Mouse (Mus musculus): Measurements from ENCODE around the gene Snx21. TPM values are rescaled to one million over a fixed set of nuclear protein-coding genes. Genes with fewer than 3 reads are reported as not detected.

The Snx21 gene
- polyA plus RNA-seq, 1 experiment from 2014 or later, result 16.0 TPM

DNA sequence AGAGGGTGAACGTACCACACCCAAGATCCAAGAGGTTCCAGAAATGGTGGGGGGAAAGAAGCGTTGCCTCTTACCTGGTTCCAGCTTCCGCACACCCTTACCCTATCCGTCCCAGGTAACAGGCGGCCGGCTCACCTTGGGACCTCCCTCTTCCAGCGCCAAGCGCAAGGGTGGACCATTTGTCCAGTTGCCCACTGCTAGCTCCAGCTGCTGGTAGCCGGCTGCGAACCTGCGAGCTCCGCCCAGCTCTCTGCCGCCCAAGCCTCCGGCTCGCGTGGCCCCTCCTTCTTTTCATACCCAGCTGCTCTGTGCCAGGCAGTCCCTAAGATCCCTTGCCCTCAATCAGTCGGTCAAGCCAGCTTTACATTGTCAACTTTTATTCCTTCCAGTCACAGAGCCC lies 8.8 kb upstream of the Snx21 start:
- Histone ChIP-seq H3K27ac (ENCODE audit: low read depth, low read length) (no peak overlapping the region), H3K9me3 (ENCODE audit: control insufficient read depth, low read length) (no peaks in the 10 kb centered on the region), H3K9ac (ENCODE audit: low read depth, low read length) (no peak overlapping the region), H3K27me3 (ENCODE audit: control insufficient read depth, insufficient read depth, low read length) (no peaks in the 10 kb centered on the region), H3K4me2 (replicated peaks; ENCODE audit: low read depth, low read length) (no peak overlapping the region), H3K36me3 (ENCODE audit: control insufficient read depth, insufficient read depth, low read length) (peaks cover 16% of the 10 kb centered on the region), H3K4me3 (ENCODE audit: low read length) (no peak overlapping the region), H3K4me1 (ENCODE audit: control insufficient read depth, insufficient read depth, low read length) (peaks cover 5% of the 10 kb centered on the region; the same call in 1 of the 2 replicates)
- 65% methylated on average over 17 of the region's 17 CpGs for WGBS
- ATAC-seq (ENCODE audit: low FRiP score, low TSS enrichment), result no peak

DNA sequence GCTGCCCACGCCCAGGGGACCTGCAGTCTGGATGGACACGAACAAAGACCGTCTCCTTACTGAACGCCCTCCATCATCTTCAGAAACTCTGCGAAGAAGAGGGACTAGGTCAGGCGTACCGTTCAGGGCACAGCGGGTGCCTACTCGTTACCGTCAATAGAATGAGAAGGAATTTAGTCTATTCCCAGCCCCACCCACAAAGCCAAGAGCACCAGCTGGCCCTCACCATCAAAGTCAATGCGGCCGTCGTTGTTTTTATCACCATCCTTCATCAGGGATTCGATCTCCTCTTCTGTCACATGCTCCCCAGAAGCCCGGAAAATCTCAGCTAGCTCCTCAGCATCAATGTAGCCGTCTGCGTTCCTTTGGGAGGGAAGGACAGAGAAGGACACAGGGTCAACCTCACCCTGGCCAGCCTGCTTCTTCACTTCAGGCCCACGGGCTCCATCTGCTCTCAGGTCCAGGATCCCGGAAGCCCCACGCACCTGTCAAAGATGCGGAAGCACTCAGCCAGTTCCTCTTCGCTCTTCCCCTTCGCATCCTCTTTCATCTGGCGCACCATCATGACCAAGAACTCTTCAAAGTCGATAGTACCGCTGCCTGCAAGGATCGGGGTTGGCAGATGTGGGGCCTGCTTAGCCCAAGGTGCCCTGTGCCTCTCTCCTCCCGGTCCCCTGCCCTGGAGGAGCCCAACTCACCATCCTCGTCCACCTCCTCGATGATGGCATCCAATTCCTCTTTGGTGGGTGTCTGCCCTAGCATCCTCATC lies 8.2 kb upstream of the Snx21 start:
- H3K4me1 ChIP-seq (ENCODE audit: control insufficient read depth, insufficient read depth, low read length), result no peaks in the 10 kb centered on the region

DNA sequence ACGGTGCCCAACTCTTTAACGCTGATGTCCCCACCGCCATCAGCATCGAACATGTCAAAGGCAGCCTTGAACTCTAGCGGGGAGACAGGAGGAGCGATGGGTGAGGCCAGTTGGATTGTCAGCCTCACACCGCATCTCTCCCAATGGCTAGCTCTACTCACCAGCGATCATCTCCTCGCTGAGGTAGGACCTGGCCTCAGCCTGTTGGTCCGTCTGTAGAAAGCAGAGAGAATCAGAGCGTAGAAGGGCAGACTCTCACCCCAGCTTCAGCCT lies 7.7 kb upstream of the Snx21 start:
- Histone ChIP-seq H3K27ac (ENCODE audit: low read depth, low read length) (no peak overlapping the region), H3K27me3 (ENCODE audit: control insufficient read depth, insufficient read depth, low read length) (no peaks in the 10 kb centered on the region), H3K4me2 (replicated peaks; ENCODE audit: low read depth, low read length) (no peak overlapping the region), H3K36me3 (ENCODE audit: control insufficient read depth, insufficient read depth, low read length) (peaks cover 5% of the 10 kb centered on the region; the same call in 1 of the 2 replicates), H3K9me3 (ENCODE audit: control insufficient read depth, low read length) (no peaks in the 10 kb centered on the region), H3K4me3 (ENCODE audit: low read length) (no peak overlapping the region), H3K9ac (ENCODE audit: low read depth, low read length) (no peak overlapping the region), H3K4me1 (ENCODE audit: control insufficient read depth, insufficient read depth, low read length) (no peaks in the 10 kb centered on the region)
- 94% methylated on average over 11 of the region's 11 CpGs for WGBS
- no peak for ATAC-seq (ENCODE audit: low FRiP score, low TSS enrichment)

More for the DNA sequence above, 8.2 kb upstream of the Snx21 start:
- no peak overlapping the region for H3K4me3 ChIP-seq (ENCODE audit: low read length)
- WGBS, result 83% methylated on average over 30 of the region's 30 CpGs
- no peak for ATAC-seq (ENCODE audit: low FRiP score, low TSS enrichment)
- H3K27me3 ChIP-seq (ENCODE audit: control insufficient read depth, insufficient read depth, low read length), result no peaks in the 10 kb centered on the region
- H3K27ac ChIP-seq (ENCODE audit: low read depth, low read length), result no peak overlapping the region
- no peak overlapping the region for H3K9ac ChIP-seq (ENCODE audit: low read depth, low read length)
- peaks cover 10% of the 10 kb centered on the region; the same call in 1 of the 2 replicates for H3K36me3 ChIP-seq (ENCODE audit: control insufficient read depth, insufficient read depth, low read length)
- H3K4me2 ChIP-seq (replicated peaks; ENCODE audit: low read depth, low read length), result no peak overlapping the region
- H3K9me3 ChIP-seq (ENCODE audit: control insufficient read depth, low read length), result no peaks in the 10 kb centered on the region

DNA sequence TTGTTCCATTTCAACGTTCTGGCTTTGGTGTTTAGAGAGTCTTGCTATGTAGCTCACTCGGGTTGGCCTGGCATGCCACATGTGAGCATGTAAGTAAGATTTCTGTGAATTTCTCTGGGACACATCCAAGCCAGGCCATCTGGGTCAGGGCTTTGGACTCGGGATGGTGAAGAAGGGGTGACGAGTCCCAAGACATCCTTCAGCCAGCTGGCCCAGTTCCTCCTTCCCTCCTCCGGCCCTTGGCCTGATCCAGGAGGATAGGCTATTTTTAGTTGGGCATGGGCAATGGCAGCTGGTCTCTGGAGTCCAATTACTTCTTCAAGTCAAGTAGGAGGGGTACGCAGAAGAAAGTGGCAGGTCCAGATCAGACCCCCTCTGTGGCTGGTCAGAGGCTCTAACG lies 6.8 kb upstream of the Snx21 start:
- no peak for ATAC-seq (ENCODE audit: low FRiP score, low TSS enrichment)

DNA sequence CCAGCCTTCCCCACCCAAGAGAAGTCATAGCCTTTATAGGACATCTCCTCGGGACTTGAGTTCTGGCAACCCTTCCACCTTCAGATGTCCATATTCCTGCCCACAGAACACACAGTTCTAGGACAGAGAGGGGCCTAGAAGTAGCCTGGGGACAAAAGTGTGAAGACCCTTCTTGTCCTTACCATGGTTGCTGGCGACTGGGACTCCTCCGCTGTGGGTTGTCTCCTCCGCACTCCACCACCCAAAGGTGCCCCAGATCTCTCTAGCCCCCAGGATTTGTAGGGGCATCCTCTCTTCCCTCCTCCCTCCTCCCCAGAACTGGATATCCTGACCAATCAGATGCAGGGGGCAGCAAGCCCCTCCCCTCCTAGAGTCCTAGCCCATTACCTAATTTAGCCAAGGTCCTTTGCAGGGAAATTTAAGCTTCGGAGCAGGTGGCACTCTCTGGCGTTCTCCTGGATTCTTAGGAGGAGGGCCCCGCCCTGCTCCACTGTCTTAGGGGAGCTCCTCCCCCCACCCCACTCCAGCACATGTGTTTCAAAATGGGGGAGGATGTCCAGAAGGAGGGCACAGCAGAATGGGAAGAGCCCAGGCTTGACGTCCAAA lies 6.0 kb upstream of the Snx21 start, which contains the start of gene Tnnc2:
Tnnc2 (minus strand) TSS at position 487 of the 606 bp plus-strand sequence.
- ATAC-seq (ENCODE audit: low FRiP score, low TSS enrichment), result no peak
- Histone ChIP-seq H3K9ac (ENCODE audit: low read depth, low read length) (no peak within 1 kb of the TSS), H3K4me1 (ENCODE audit: control insufficient read depth, insufficient read depth, low read length) (peaks cover under 1% of the 10 kb centered on the region; the same call in 1 of the 2 replicates), H3K27me3 (ENCODE audit: control insufficient read depth, insufficient read depth, low read length) (no peaks in the 10 kb centered on the region), H3K4me3 (ENCODE audit: low read length) (no peak within 1 kb of the TSS), H3K9me3 (ENCODE audit: control insufficient read depth, low read length) (no peaks in the 10 kb centered on the region), H3K27ac (ENCODE audit: low read depth, low read length) (no peak within 1 kb of the TSS), H3K4me2 (replicated peaks; ENCODE audit: low read depth, low read length) (no peak within 1 kb of the TSS), H3K36me3 (ENCODE audit: control insufficient read depth, insufficient read depth, low read length) (no peaks in the 10 kb centered on the region)
- WGBS, result 68% methylated on average over 8 of the region's 8 CpGs

More for the DNA sequence above, 6.8 kb upstream of the Snx21 start:
- no peak overlapping the region for H3K9ac ChIP-seq (ENCODE audit: low read depth, low read length)
- no peaks in the 10 kb centered on the region for H3K9me3 ChIP-seq (ENCODE audit: control insufficient read depth, low read length)
- no peaks in the 10 kb centered on the region for H3K27me3 ChIP-seq (ENCODE audit: control insufficient read depth, insufficient read depth, low read length)
- WGBS, result 74% methylated on average over 7 of the region's 7 CpGs
- no peak overlapping the region for H3K4me2 ChIP-seq (replicated peaks; ENCODE audit: low read depth, low read length)
- H3K4me3 ChIP-seq (ENCODE audit: low read length), result no peak overlapping the region
- no peak overlapping the region for H3K27ac ChIP-seq (ENCODE audit: low read depth, low read length)
- no peaks in the 10 kb centered on the region for H3K4me1 ChIP-seq (ENCODE audit: control insufficient read depth, insufficient read depth, low read length)
- no peaks in the 10 kb centered on the region for H3K36me3 ChIP-seq (ENCODE audit: control insufficient read depth, insufficient read depth, low read length)

DNA sequence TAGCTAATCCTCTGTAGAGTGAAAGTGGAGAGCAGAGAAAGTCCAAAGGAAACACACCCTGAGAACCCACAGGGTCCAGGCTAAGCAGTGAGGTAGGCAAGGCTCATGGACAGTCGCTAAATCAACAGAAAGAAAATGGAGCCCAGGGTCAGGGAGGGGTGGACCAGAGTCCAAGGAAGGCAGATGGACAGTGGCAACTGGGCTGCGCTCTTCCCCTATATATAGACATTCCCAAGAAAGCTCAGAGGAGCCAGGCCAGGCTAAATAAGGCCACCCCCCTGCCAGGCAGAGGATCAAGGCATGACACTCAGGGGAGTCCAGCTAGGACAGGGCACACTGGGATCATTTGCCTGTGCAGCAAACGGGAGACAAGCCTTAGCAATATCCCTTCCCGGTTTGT lies 3.7 kb upstream of the Snx21 start:
- Histone ChIP-seq H3K36me3 (ENCODE audit: control insufficient read depth, insufficient read depth, low read length) (no peaks in the 10 kb centered on the region), H3K9ac (ENCODE audit: low read depth, low read length) (no peak overlapping the region), H3K4me1 (ENCODE audit: control insufficient read depth, insufficient read depth, low read length) (peaks cover 10% of the 10 kb centered on the region; the same call in 1 of the 2 replicates), H3K27me3 (ENCODE audit: control insufficient read depth, insufficient read depth, low read length) (no peaks in the 10 kb centered on the region), H3K4me3 (ENCODE audit: low read length) (no peak overlapping the region), H3K4me2 (replicated peaks; ENCODE audit: low read depth, low read length) (no peak overlapping the region), H3K27ac (ENCODE audit: low read depth, low read length) (no peak overlapping the region), H3K9me3 (ENCODE audit: control insufficient read depth, low read length) (no peaks in the 10 kb centered on the region)
- 74% methylated on average over 4 of the region's 4 CpGs for WGBS
- ATAC-seq (ENCODE audit: low FRiP score, low TSS enrichment), result no peak

DNA sequence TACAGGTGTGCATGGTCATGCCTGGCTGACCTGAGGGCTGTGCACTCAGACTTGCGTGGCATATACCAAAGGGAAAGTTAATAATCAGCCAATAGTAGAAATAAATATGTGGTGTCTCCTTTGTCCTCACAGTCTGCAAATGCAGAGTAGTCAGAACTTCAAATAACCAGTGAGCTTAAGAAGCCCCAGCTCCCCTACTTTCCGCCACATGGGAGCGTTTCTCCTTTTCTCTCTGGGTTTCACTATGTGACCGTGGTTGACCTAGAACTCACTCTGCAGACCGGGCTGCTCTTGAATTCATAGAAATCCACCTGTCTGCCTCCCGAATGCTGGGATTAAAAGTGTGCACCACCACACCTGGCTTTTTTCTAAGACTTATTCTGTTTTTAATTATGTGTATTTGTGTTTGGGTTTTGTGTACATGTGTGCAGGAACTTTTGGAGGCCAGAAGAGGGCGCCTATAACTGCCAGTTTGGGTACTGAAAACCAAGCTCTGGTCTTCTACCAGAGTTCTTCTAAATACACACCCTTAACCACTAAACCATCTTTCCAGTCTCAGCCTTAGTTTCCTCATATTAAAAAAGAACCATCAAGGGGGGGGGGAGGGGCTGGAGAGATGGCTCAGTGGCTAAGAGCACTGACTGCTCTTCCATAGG lies 1.6 kb upstream of the Snx21 start:
- H3K4me3 ChIP-seq (ENCODE audit: low read length), result no peak overlapping the region
- H3K27ac ChIP-seq (ENCODE audit: low read depth, low read length), result no peak overlapping the region
- no peak overlapping the region for H3K9ac ChIP-seq (ENCODE audit: low read depth, low read length)
- peaks cover 13% of the 10 kb centered on the region; the same call in 1 of the 2 replicates for H3K4me1 ChIP-seq (ENCODE audit: control insufficient read depth, insufficient read depth, low read length)
- no peaks in the 10 kb centered on the region for H3K9me3 ChIP-seq (ENCODE audit: control insufficient read depth, low read length)
- 78% methylated on average over 7 of the region's 7 CpGs for WGBS
- H3K4me2 ChIP-seq (replicated peaks; ENCODE audit: low read depth, low read length), result no peak overlapping the region
- H3K36me3 ChIP-seq (ENCODE audit: control insufficient read depth, insufficient read depth, low read length), result peaks cover 3% of the 10 kb centered on the region; the same call in 1 of the 2 replicates
- ATAC-seq (ENCODE audit: low FRiP score, low TSS enrichment), result no peak
- no peaks in the 10 kb centered on the region for H3K27me3 ChIP-seq (ENCODE audit: control insufficient read depth, insufficient read depth, low read length)

DNA sequence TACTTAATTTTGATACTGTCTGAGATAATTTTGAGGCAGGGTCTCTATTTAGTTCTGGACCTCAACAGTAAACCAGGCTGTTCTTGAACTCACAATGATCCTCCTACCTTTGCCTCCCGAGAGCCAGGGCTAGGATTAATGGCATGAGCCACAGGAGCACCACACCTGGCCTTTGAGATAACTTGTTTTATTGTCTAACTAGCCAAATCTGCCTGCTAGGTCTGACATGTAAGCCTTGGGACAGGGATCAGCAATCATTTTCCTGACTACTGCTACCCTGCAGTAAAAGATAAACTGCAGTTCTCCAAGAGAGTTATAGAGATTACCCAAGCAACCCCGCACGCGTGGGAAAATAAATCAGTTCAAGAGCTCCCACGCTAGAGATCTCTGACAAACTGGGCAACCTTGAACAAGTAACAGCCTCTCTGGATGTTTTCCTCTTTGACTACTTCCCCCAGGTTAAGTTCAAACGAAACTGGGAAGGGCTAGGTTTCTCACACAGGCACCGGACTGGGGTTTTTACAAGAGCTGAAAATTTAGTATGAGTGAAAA lies 678 bp upstream of the Snx21 start:
- Histone ChIP-seq H3K9ac (ENCODE audit: low read depth, low read length) (peak overlapping the region; percentile 78), H3K27me3 (ENCODE audit: control insufficient read depth, insufficient read depth, low read length) (no peaks in the 10 kb centered on the region), H3K4me2 (replicated peaks; ENCODE audit: low read depth, low read length) (peak overlapping the region; percentile 93), H3K4me1 (ENCODE audit: control insufficient read depth, insufficient read depth, low read length) (peaks cover 13% of the 10 kb centered on the region; the same call in 1 of the 2 replicates), H3K36me3 (ENCODE audit: control insufficient read depth, insufficient read depth, low read length) (peaks cover 5% of the 10 kb centered on the region; the same call in 1 of the 2 replicates), H3K27ac (ENCODE audit: low read depth, low read length) (peak overlapping the region; percentile 83), H3K4me3 (ENCODE audit: low read length) (peak overlapping the region; percentile 71), H3K9me3 (ENCODE audit: control insufficient read depth, low read length) (no peaks in the 10 kb centered on the region)
- no peak for ATAC-seq (ENCODE audit: low FRiP score, low TSS enrichment)
- 5% methylated on average over 7 of the region's 7 CpGs for WGBS

All from kidney, embryonic 14.5 days (tissue).